Mouse (Mus musculus) MEL (cell line): ENCODE measurements around the gene Large2. TPM values are rescaled to one million over a fixed set of nuclear protein-coding genes. Genes with fewer than 3 reads are reported as not detected.

Experiments
- DNase-seq: peaks from one replicate; pipeline ENCODE4 v3.0.0; 2011; ENCODE audit warnings: low read depth, low spot score
- H3K27ac ChIP-seq: 2 replicates; pipeline ENCODE4 v1.5.1; 2012; ENCODE audit warnings: low read depth, mild to moderate bottlenecking, control low read depth, low read length, moderate library complexity; ENCODE audit not compliant: control insufficient read depth
- H3K27me3 ChIP-seq, 2 experiments: fragments of 150-350 bp in 1 of 2; sonication (generic) in 1 of 2; 2 replicates each; pipeline ENCODE4 v1.6.1; 2012; ENCODE audit warnings: low read length in 2 of 2, mild to moderate bottlenecking in 2 of 2, improper control_type of control experiment in 1 of 2, moderate library complexity in 1 of 2; ENCODE audit not compliant: insufficient read depth in 2 of 2, control insufficient read depth in 1 of 2
- H3K36me3 ChIP-seq, 2 experiments: 2 replicates each; pipeline ENCODE4 v1.6.1; 2012 to 2014; ENCODE audit warnings: low read length in 2 of 2, improper control_type of control experiment in 1 of 2, inconsistent platforms in 1 of 2, mild to moderate bottlenecking in 1 of 2; ENCODE audit not compliant: insufficient read depth in 2 of 2, control insufficient read depth in 1 of 2
- H3K4me1 ChIP-seq, 2 experiments: fragments of 150-350 bp in 1 of 2; sonication (generic) in 1 of 2; 2 replicates each; pipeline ENCODE4 v1.6.1; 2012; ENCODE audit warnings: low read length in 2 of 2, improper control_type of control experiment in 1 of 2, mild to moderate bottlenecking in 1 of 2; ENCODE audit not compliant: insufficient read depth in 2 of 2, control insufficient read depth in 1 of 2
- H3K4me3 ChIP-seq, 2 experiments: fragments of 150-350 bp in 1 of 2; sonication (generic) in 1 of 2; 2 replicates each; pipeline ENCODE4 v1.5.1; 2012; ENCODE audit warnings: low read depth in 2 of 2, low read length in 2 of 2, mild to moderate bottlenecking in 2 of 2, moderate library complexity in 2 of 2, control low read depth in 1 of 2, improper control_type of control experiment in 1 of 2; ENCODE audit not compliant: control insufficient read depth in 1 of 2, insufficient read depth in 1 of 2
- H3K79me2 ChIP-seq: 2 replicates; pipeline ENCODE4 v1.6.1; 2012; ENCODE audit warnings: mild to moderate bottlenecking, low read length, moderate library complexity; ENCODE audit not compliant: control insufficient read depth, poor library complexity, insufficient read depth
- H3K9ac ChIP-seq: 2 replicates; pipeline ENCODE4 v1.6.1; 2012; ENCODE audit warnings: low read depth, mild to moderate bottlenecking, control low read depth, low read length, moderate library complexity; ENCODE audit not compliant: control insufficient read depth, poor library complexity, severe bottlenecking
- H3K9me3 ChIP-seq: fragments of 150-350 bp; sonication (generic); replicated peaks from 2 replicates; pipeline ENCODE4 v1.6.1; 2012; ENCODE audit warnings: mild to moderate bottlenecking, low read length, improper control_type of control experiment, moderate library complexity; ENCODE audit not compliant: insufficient read depth
- CHD1 ChIP-seq: IDR thresholded peaks from 2 replicates; pipeline ENCODE4 v1.6.1; 2012; ENCODE audit warnings: low read depth, mild to moderate bottlenecking, inconsistent platforms, low read length, improper control_type of control experiment
- CHD2 ChIP-seq: IDR thresholded peaks from 2 replicates; pipeline ENCODE4 v1.6.1; 2011; ENCODE audit warnings: low read length, improper control_type of control experiment
- E2F4 ChIP-seq: IDR thresholded peaks from 2 replicates; pipeline ENCODE4 v1.6.1; 2011; ENCODE audit warnings: low read depth, low read length, improper control_type of control experiment, borderline replicate concordance
- EP300 ChIP-seq, 2 experiments: IDR thresholded peaks; 2 replicates each; pipeline ENCODE4 v1.6.1; 2011; ENCODE audit warnings: improper control_type of control experiment in 2 of 2, low read length in 2 of 2, low read depth in 1 of 2, mild to moderate bottlenecking in 1 of 2
- ETS1 ChIP-seq: IDR thresholded peaks from 2 replicates; pipeline ENCODE4 v1.6.1; 2012; ENCODE audit warnings: low read depth, mild to moderate bottlenecking, inconsistent platforms, low read length, improper control_type of control experiment, moderate library complexity
- GABPA ChIP-seq: IDR thresholded peaks from 2 replicates; pipeline ENCODE4 v1.6.1; 2012; ENCODE audit warnings: low read depth, mild to moderate bottlenecking, inconsistent platforms, low read length, improper control_type of control experiment, moderate library complexity
- GATA1 ChIP-seq: IDR thresholded peaks from 2 replicates; pipeline ENCODE4 v1.6.1; 2011; ENCODE audit warnings: low read depth, low read length, improper control_type of control experiment
- JUND ChIP-seq: IDR thresholded peaks from 2 replicates; pipeline ENCODE4 v1.6.1; 2011; ENCODE audit warnings: low read depth, mild to moderate bottlenecking, improper control_type of control experiment, low read length
- KAT2A ChIP-seq: conservative IDR thresholded peaks from 2 replicates; pipeline ENCODE4 v1.6.1; 2012; ENCODE audit warnings: low read depth, low read length, improper control_type of control experiment, inconsistent platforms
- MAX ChIP-seq: IDR thresholded peaks from 2 replicates; pipeline ENCODE4 v1.6.1; 2011; ENCODE audit warnings: low read length, improper control_type of control experiment
- MAZ ChIP-seq: IDR thresholded peaks from 2 replicates; pipeline ENCODE4 v1.6.1; 2012; ENCODE audit warnings: low read depth, mild to moderate bottlenecking, inconsistent platforms, low read length, improper control_type of control experiment
- MEF2A ChIP-seq: IDR thresholded peaks from 2 replicates; pipeline ENCODE4 v1.6.1; 2014; ENCODE audit warnings: low read depth, mild to moderate bottlenecking, inconsistent platforms, low read length, improper control_type of control experiment; ENCODE audit not compliant: poor library complexity, insufficient replicate concordance, severe bottlenecking; ENCODE audit errors: extremely low read depth
- POLR2AphosphoS2 ChIP-seq: IDR thresholded peaks from 2 replicates; pipeline ENCODE4 v1.6.1; 2011; ENCODE audit warnings: low read length, improper control_type of control experiment
- SMC3 ChIP-seq: IDR thresholded peaks from 2 replicates; pipeline ENCODE4 v1.6.1; 2011; ENCODE audit warnings: low read depth, low read length, improper control_type of control experiment
- TBP ChIP-seq: IDR thresholded peaks from 2 replicates; pipeline ENCODE4 v1.8.0; 2011; ENCODE audit warnings: low read depth, low read length, improper control_type of control experiment
- TCF12 ChIP-seq: IDR thresholded peaks from 2 replicates; pipeline ENCODE4 v1.6.1; 2014; ENCODE audit warnings: low read depth, mild to moderate bottlenecking, inconsistent platforms, low read length, improper control_type of control experiment, moderate library complexity
- USF1 ChIP-seq: IDR thresholded peaks from 2 replicates; pipeline ENCODE4 v1.6.1; 2014; ENCODE audit warnings: low read depth, mild to moderate bottlenecking, inconsistent platforms, low read length, improper control_type of control experiment, moderate library complexity
- ZC3H11A ChIP-seq: IDR thresholded peaks from 2 replicates; pipeline ENCODE4 v1.6.1; 2012; ENCODE audit warnings: low read depth, mild to moderate bottlenecking, inconsistent platforms, low read length, improper control_type of control experiment
- ZMIZ1 ChIP-seq: IDR thresholded peaks from 2 replicates; pipeline ENCODE4 v1.6.1; 2012; ENCODE audit warnings: low read depth, mild to moderate bottlenecking, inconsistent platforms, low read length, improper control_type of control experiment, moderate library complexity
- ZNF384 ChIP-seq: IDR thresholded peaks from 2 replicates; pipeline ENCODE4 v1.6.1; 2012; ENCODE audit warnings: low read depth, mild to moderate bottlenecking, inconsistent platforms, low read length, improper control_type of control experiment
- polyA plus RNA-seq, 2 experiments: library from polyadenylated mRNA; stranded (reverse) in 1 of 2; unstranded in 1 of 2; fragments of >175 nt in 1 of 2; fragments of >200 nt in 1 of 2; gene quantifications; 2 replicates each; pipeline versions ENCODE4 v1.2.1 to v1.2.4; 2012; ENCODE audit warnings: low replicate concordance in 2 of 2, low read depth in 1 of 2; ENCODE audit not compliant: insufficient read length in 2 of 2, insufficient read depth in 1 of 2, missing spikeins in 1 of 2
- total RNA-seq: library from RNA; depleted of rRNA; stranded (reverse); fragments of 300-350 nt; gene quantifications from 2 replicates; pipeline ENCODE4 v1.2.3, GENCODE M21; 2012

The Large2 gene
- total and polyA plus RNA-seq, 3 experiments = 0.03 TPM; not detected in 2

DNA sequence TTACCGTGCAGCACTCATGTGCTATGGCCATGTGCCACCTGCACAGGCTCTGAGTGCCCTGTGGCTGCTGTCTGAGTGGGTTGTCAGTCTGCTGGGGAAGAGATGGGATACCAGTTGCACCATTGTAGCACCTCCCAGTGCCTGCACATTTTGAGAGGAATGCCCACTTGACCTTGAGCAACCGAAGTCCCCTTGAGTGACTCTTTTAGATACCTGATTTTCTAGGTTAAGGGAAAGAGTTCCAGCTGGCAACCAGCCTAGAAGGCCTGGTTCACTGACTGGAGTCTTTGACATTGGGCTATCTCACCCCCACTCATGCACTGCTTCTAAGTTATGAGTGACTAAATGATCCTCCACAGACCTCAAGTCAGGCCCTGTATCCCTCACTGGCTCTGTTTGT is 15.4 kb downstream of the Large2 start:
- Histone ChIP-seq H3K9ac (no peak overlapping the region), H3K4me1 (no peaks in the 10 kb centered on the region), H3K79me2 (no peaks in the 10 kb centered on the region), H3K4me3 (no peak overlapping the region), H3K9me3 (no peaks in the 10 kb centered on the region), H3K27ac (no peak overlapping the region), H3K36me3 (no peaks in the 10 kb centered on the region), H3K27me3 (no peaks in the 10 kb centered on the region)
- no peak for DNase-seq
- TF ChIP-seq TBP (no peak), ZNF384 (no peak), MAZ (no peak), GATA1 (no peak)

DNA sequence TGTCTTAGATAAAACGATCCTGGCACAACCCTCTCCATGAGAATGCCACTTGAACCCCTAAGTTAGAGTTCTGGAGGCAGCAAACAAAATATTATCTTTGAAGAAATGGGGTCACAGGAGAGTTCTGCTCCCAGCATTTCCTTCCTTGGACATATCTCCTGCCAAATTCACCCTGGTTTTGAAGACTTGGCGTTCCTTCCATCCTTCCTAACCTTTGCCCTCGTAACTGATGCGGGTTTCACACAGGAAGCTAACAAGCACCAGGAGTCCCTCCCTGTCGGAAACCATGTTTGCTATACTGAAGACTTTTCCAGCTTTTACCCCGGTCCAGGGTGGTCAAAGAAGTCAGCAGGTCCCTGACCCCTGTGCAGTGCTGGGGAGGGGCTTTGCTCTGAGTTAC is 20.4 kb downstream of the Large2 start:
- no peak overlapping the region for H3K27ac ChIP-seq
- no peak overlapping the region for H3K4me3 ChIP-seq
- no peak overlapping the region for H3K9ac ChIP-seq
- TF ChIP-seq EP300 (IDR thresholded peaks at IDR 0.05; ENCODE audit: low read depth in 1 of 2, low read length in 2 of 2) (no peak), SMC3 (no peak), TCF12 (no peak), ZC3H11A (no peak), CHD2 (no peak), POLR2AphosphoS2 (no peak)
- H3K27me3 ChIP-seq = no peaks in the 10 kb centered on the region
- no peak for DNase-seq
- H3K36me3 ChIP-seq = no peaks in the 10 kb centered on the region
- no peaks in the 10 kb centered on the region for H3K79me2 ChIP-seq
- H3K9me3 ChIP-seq = no peaks in the 10 kb centered on the region
- H3K4me1 ChIP-seq = no peaks in the 10 kb centered on the region

DNA sequence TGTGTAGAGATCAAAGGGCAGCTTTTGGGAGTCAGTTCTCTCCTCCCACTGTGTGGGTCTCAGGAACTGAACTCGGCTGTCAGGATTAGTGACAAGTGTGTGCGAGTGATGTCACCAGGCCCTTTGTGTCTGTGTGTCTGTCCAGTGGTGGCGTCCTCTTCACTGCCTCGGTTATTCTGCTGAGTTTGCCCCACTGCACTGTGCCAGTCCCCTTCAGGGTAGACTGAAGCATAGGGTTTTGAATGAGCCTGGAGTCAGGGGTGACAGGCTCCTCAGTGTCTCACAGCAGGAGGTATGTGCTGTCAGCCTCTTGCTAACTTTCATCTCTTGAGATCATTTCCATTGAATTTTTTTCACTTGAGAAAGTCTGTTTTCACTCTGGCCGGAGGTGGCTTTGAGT is 21.3 kb downstream of the Large2 start:
- no peak for DNase-seq
- Histone ChIP-seq H3K4me1 (no peaks in the 10 kb centered on the region), H3K36me3 (no peaks in the 10 kb centered on the region), H3K79me2 (no peaks in the 10 kb centered on the region), H3K4me3 (no peak overlapping the region), H3K9me3 (no peaks in the 10 kb centered on the region), H3K27ac (no peak overlapping the region), H3K27me3 (no peaks in the 10 kb centered on the region), H3K9ac (no peak overlapping the region)
- no peak for TF ChIP-seq GATA1
- TF ChIP-seq MEF2A = no peak
- no peak for TF ChIP-seq ETS1
- TF ChIP-seq JUND = no peak
- no peak for TF ChIP-seq TBP
- TF ChIP-seq USF1 = no peak
- no peak for TF ChIP-seq ZMIZ1
- no peak for TF ChIP-seq KAT2A
- no peak for TF ChIP-seq MAX
- TF ChIP-seq GABPA = no peak
- no peak for TF ChIP-seq CHD1
- TF ChIP-seq E2F4 = no peak
- no peak for TF ChIP-seq ZNF384
